Comparison of ENCODE assay signal across 10 mouse cellular contexts in the genomic region with DNA sequence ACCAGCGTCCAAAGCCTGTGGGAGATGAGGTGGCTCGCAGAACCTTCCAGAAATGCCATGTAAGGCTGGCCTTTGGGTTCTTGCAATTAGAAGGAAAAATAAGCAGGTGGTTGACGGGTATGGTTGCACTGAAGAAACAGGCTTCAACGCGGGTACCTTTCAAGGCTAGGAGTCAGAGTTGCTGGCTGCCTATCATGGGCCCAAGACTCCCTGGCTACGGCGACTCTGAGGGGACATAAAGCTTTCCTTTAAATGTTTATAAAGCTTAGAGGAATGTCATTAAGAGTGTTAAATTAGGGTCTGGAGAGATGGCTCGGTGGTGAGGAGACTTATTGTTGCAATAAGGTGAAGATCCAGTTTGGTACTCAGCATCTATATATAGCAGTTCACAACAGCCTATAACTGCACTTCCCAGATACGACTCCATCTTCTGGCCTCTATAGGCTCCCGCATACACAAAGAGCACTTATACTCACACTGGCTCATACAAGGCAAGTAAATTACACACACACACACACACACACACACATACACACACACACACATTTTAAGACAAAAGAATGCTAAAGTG. TPM values are rescaled to one million over a fixed set of nuclear protein-coding genes. Genes with fewer than 3 reads are reported as not detected.
DNase-seq lines count a peak whose midpoint lies in the region; ATAC-seq and TF ChIP-seq lines count a peak whose summit lies in the region.
"Had no signal": no experiment of that assay in that cellular context is flagged by ENCODE, and none has a peak within 500 bp of the region (broad histone marks: within the 10 kb centered on the region; RNA-seq: fewer than 3 reads in every experiment).

No protein-coding gene starts in this region.

- no peak for TF ChIP-seq CTCF in kidney, adult 2 months (conservative IDR thresholded peaks at IDR 0.05; ENCODE audit: insufficient read depth, insufficient read length, low read depth, low read length)
- no peak for TF ChIP-seq CTCF in G1E (IDR thresholded peaks at IDR 0.05; ENCODE audit: low read depth, low read length)

- no peak for ATAC-seq in G1E (ENCODE audit: extremely low read depth, insufficient number of reproducible peaks, low FRiP score, poor library complexity, severe bottlenecking)
- peak; percentile 66 for ATAC-seq in forebrain, embryonic 13.5 days
- no peak for ATAC-seq in liver, embryonic 15.5 days (ENCODE audit: insufficient read depth)
- ATAC-seq in erythroblast, adult 5-6 weeks (replicated peaks; ENCODE audit: low FRiP score, poor library complexity, severe bottlenecking): no peak; the same call in 1 of the 2 replicates
- ATAC-seq in monocyte, adult 5-6 weeks (replicated peaks; ENCODE audit: insufficient number of reproducible peaks, low FRiP score, low TSS enrichment, poor library complexity, severe bottlenecking): no peak

- H3K4me3 ChIP-seq in kidney, adult 2 months (ENCODE audit: insufficient read depth, low read depth, low read length): peak overlapping the region; percentile 59
- no peak overlapping the region for H3K4me3 ChIP-seq in G1E (ENCODE audit: low read depth, low read length)
- H3K4me3 ChIP-seq in forebrain, embryonic 13.5 days: peak overlapping the region; percentile 29
- peak overlapping the region; percentile 19 for H3K4me3 ChIP-seq in liver, embryonic 15.5 days (replicated peaks)

- H3K9me3 ChIP-seq in G1E (replicated peaks): 0 out of 2 replicates have a peak, but pooled peaks cover 2% of the 10 kb centered on the region
- H3K9me3 ChIP-seq in forebrain, embryonic 13.5 days (replicated peaks): no peaks in the 10 kb centered on the region
- H3K9me3 ChIP-seq in liver, embryonic 15.5 days (replicated peaks): no peaks in the 10 kb centered on the region

- 34% methylated on average over 10 of the region's 10 CpGs for WGBS in kidney, adult 2 months
- 34% methylated on average over 10 of the region's 10 CpGs for WGBS in forebrain, embryonic 13.5 days
- 31% methylated on average over 10 of the region's 10 CpGs for WGBS in liver, embryonic 15.5 days (ENCODE audit: insufficient replicate concordance)

- H3K4me2 ChIP-seq in forebrain, embryonic 13.5 days: peak overlapping the region; percentile 60
- peak overlapping the region; percentile 47 for H3K4me2 ChIP-seq in liver, embryonic 15.5 days

- H3K27ac ChIP-seq in kidney, adult 2 months (ENCODE audit: insufficient read depth, low read depth, low read length): no peak overlapping the region
- no peak overlapping the region for H3K27ac ChIP-seq in forebrain, embryonic 13.5 days
- H3K27ac ChIP-seq in liver, embryonic 15.5 days (replicated peaks): no peak overlapping the region

- no peak for TF ChIP-seq POLR2A in kidney, adult 2 months (IDR thresholded peaks at IDR 0.05; ENCODE audit: low read depth, low read length)

- DNase-seq in kidney, adult 2 months: no peak
- DNase-seq in kidney, postnatal 4 days: no peak
- peak; percentile 1 for DNase-seq in G1E (ENCODE audit: low spot score)
- no peak for DNase-seq in left cerebral cortex, postnatal 25 days (ENCODE audit: low spot score in 2 of 2)

- 0 out of 2 replicates have a peak overlapping the region, but pooled peaks have one; percentile 40 for H3K9ac ChIP-seq in forebrain, embryonic 13.5 days
- H3K9ac ChIP-seq in liver, embryonic 15.5 days: no peak overlapping the region

- no peaks in the 10 kb centered on the region for H3K36me3 ChIP-seq in kidney, adult 2 months (ENCODE audit: control insufficient read depth, insufficient read depth, low read length)
- H3K36me3 ChIP-seq in G1E (replicated peaks): no peaks in the 10 kb centered on the region
- H3K36me3 ChIP-seq in forebrain, embryonic 13.5 days (ENCODE audit: poor library complexity, severe bottlenecking): no peaks in the 10 kb centered on the region
- H3K36me3 ChIP-seq in liver, embryonic 15.5 days (replicated peaks): no peaks in the 10 kb centered on the region

- no peaks in the 10 kb centered on the region for H3K4me1 ChIP-seq in kidney, adult 2 months (ENCODE audit: control insufficient read depth, insufficient read depth, low read length)
- peaks cover 8% of the 10 kb centered on the region; the same call in 1 of the 2 replicates for H3K4me1 ChIP-seq in G1E (ENCODE audit: insufficient read depth, low read depth, low read length)
- 0 out of 2 replicates have a peak, but pooled peaks cover 3% of the 10 kb centered on the region for H3K4me1 ChIP-seq in forebrain, embryonic 13.5 days
- H3K4me1 ChIP-seq in liver, embryonic 15.5 days (replicated peaks): no peaks in the 10 kb centered on the region

- intact Hi-C loops in left cerebral cortex, postnatal 25 days (cut with DNase I): loop anchor here (1.0 kb wide), 3 partner anchors 221 to 331 kb away; a partner anchor contains a TSS

- no peaks in the 10 kb centered on the region for H3K27me3 ChIP-seq in kidney, adult 2 months (replicated peaks; ENCODE audit: control insufficient read depth, insufficient read depth, low read length)
- H3K27me3 ChIP-seq in G1E (ENCODE audit: insufficient read depth, low read length): peaks cover 5% of the 10 kb centered on the region; the same call in 1 of the 2 replicates
- 0 out of 2 replicates have a peak, but pooled peaks cover 2% of the 10 kb centered on the region for H3K27me3 ChIP-seq in forebrain, embryonic 13.5 days
- H3K27me3 ChIP-seq in liver, embryonic 15.5 days: peaks cover 3% of the 10 kb centered on the region; the same call in 1 of the 2 replicates

RNA-seq across cellular contexts. Expression of a gene that starts 21.9 kb away (rescaled TPM):
- 0.38 TPM in 1 of 2 replicates, not detected in the other for polyA plus RNA-seq in kidney, adult 2 months (2012; rRNA removed)
- total RNA-seq in G1E (2014; fragmentation: Nextera tagmentation) (not detected in 2 replicates), G1E (2017) (not detected in 2 replicates)
- polyA plus RNA-seq in G1E (2012): not detected in 2 replicates
- polyA plus RNA-seq in forebrain, embryonic 13.5 days (2015; fragmentation: Nextera tagmentation; extraction: Ambion mirVana): not detected in 2 replicates
- not detected in 2 replicates for polyA plus RNA-seq in liver, embryonic 15.5 days (2015; fragmentation: Nextera tagmentation; extraction: Ambion mirVana)
- not detected in 2 replicates for total RNA-seq in erythroblast, adult 5-6 weeks (2015; ENCODE audit: low replicate concordance)
- total RNA-seq in erythroblast, adult 5-6 weeks (2017; ENCODE audit: low replicate concordance): not detected in 2 replicates
- total RNA-seq in monocyte, adult 5-6 weeks (2017): not detected in 3 replicates
- 1 to 10 TPM; 3.5 to 4.1 TPM for total RNA-seq in left cerebral cortex, postnatal 25 days (2021)
- total RNA-seq: adrenal gland, postnatal 36 days; neutrophil, adult 5-6 weeks had no signal
